Mouse (Mus musculus): ENCODE data around the gene Ttll12. TPM values are rescaled to one million over a fixed set of nuclear protein-coding genes. Genes with fewer than 3 reads are reported as not detected.

Ttll12 gene
- total RNA-seq, 2 experiments from 2014 or later = 27.9 to 30.4 TPM

DNA sequence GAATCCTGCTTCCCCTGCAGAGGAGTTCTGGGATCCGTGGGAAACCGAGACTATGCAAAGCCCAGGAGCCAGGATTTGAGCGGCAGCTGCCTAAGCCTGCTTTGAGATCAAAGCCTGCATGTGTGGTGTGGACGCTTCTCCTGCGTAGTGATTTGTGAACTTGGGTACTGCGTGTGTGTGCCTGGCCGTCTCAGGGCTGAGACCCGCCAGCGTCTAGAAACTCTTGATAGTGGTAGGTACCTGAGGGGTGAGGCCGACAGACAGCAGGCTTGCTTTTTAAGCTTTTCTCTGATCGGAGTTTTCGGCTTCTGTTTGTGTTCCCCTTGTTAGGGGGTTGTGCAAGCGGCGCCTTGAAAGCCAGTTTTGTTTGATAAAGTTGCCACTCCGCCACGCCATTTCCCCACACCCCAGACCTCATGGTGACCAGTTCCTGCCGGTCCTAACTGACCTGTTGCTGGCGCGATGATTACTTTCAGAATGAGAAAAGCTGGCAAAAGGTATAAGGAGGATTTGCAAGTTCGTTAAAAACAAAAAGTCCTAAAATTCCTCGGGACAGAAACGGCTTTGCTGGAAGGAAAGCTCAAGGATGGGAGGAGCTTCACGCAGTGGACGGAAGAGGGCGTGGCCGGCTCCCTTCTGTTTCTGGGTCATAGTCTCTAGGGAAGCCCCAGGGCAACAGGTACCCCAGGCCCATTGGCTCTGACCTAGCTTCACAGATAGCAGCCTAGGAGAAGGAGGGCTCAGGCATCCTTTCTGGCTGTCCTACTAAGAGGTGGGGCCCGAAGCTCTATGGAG lies 30.9 kb downstream of the Ttll12 start:
- DNase-seq (ENCODE audit: low spot score in 2 of 2) = peak; percentile 60 to 64

DNA sequence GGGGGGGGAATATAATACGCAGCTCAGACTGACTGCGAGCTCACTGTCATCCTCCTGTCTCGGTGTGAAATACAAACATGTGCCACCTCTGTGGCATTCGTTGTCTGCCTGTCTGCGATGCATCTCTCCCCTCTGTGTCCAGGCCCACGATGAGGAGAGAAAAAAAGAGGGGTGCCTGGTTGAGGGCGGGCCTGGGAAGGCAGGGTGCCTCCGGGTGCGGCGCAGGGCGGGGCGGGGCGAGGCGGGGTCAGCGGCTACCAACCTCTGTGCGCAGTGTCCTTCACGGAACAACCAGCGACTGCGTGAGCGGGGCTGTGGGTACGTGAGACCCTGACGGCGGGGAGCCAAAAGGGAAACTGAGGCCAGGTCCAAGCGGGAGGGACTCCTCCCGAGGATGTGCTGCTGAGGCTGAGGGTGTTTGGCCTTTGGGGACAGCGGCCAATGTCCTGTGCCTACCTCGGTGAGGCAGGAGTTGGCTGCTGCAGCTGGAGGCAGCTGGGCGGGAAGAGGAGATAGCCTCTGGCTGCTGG lies 31.6 kb downstream of the Ttll12 start, which contains the start of the genes Tspo and Mcat:
Gene Tspo, plus strand, starts transcription at position 266 of the 530 bp plus-strand sequence.
Gene Mcat, minus strand, starts transcription at position 461 of the 530 bp plus-strand sequence.
- peak; percentile 78 to 79 for DNase-seq (ENCODE audit: low spot score in 2 of 2)

DNA sequence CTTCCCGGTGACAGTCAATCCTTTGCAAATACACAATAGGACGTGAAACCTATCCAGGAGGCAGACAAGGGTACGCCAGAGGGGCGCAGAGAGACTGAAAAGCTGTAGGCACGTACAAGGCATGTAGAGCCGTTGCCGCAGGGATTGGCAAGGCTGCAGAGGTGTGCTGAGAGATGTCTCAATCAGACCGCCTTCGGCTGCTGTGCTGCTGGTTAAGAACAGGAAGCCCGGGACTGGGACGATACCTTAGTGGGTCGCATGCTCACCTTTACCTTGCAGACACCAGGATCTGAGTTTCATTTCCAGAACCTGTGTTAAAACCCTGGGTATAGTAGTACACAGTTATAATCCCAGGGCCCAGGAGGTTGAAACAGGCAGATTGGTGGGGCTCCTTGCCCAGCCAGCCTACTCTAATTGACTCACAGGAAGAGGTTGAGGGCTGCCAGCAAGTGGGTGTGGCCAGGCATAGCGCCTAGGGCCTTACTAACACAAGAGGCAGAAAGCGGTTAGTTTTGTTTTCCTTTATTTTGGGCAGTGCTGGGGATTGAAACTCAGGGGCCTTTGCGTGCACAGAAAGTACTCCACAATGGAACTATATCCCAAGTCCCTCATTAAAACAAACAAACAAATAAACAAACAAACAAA lies 32.2 kb downstream of the Ttll12 start:
- DNase-seq (ENCODE audit: low spot score in 2 of 2) = peak; percentile 66 to 72

DNA sequence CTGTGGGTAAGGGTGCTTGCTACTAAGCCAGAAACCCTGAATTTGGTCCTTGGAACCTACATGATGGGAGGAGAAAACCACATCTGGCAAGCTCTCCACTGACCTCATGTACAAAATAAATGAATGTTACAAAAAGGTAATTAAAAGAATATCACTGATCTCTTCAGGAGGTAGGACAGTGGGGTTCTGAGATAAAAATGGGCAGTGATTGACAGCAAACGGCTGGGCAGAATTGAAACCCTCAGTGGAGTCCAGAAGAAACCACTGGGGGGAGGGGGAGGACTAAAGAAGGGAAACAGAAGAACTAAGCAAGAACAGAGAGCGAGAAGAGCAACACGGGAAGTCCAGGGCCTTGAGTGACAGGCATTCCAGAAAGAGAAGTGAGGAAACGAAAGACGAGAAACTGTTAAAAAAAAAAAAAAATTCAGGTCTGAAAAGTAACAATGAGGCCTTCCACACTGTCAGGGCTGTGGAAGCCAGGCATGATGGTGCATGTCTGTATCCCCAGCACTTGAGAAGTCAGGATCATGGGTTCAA lies 33.9 kb downstream of the Ttll12 start:
- DNase-seq (ENCODE audit: low spot score in 2 of 2) = no peak

DNA sequence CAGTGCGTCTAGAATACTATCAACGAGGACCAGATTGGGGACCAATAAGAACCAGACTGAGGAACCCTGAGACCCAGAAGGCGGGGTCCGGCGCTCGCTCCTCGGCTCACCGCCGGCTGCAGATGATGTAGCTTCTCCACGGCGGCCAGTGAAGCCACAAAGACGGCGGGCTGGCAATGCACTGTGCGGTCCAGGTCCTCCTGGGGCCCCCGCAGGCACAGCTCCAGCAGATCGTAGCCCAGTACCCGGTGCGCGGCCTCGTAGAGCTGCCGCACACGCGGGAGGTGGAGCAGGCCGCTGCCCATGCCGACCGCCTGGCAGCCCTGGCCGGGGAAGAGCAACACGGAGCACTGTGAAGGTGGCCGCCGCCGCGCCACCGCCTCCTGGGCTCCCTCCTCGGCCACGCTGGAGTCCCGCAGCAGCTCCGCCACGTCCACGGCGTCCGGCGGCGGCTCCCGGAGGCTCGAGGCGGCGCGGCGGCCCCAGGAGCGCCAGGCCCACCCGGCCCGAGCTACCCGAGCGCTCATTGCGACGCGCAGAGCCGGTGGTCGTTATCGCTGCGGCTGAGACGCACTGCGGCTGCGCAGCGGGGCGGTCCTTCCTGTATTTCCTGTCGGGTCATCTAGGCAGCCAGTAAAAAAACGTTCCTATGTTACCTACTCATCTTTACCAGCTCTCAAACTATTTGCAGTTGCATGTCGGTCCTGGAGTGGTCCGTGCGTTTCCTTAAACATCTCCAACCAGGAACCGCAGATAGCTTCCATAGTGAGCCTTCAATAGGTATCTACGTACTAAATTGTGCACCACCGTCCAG lies 39.6 kb downstream of the Ttll12 start:
- peak; percentile 84 to 85 for DNase-seq (ENCODE audit: low spot score in 2 of 2)

DNA sequence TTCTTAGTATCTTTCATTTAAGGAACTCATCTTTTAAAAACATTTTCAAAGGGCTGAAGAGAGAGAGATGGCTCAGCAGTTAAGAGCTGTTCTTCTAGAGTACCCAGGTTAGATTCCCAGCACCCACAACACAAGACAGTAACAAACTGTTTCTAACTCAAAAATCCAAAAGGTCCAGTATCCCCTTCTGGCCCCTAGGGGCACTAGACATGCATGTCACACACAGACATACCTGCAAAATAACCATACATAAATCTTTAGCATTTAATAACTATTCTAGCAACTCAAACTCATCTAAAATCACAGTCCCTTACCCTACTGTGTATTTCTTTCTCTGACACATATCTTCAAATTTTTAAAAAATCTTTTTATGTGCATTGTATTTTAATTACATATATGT lies 41.1 kb downstream of the Ttll12 start:
- DNase-seq (ENCODE audit: low spot score in 2 of 2) = no peak

DNA sequence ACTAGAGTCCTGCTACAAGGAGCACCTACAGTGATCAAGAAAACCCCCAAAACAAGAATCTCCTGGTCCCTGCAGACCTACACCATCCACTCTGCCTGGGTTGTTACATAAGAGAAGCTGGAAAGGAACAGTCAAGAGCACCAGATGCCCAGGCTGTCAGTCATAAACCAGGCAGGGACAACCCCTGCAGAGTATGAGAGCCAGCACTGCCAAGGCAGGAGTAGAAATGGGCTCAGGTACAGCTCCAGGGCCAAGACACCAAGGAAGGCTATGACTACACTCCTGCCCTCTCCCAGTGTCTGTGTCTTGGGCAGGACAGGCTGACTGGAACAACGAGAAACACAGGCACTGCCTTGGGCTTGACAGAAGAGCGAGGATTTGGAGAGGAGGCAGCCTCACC lies 44.8 kb downstream of the Ttll12 start:
- no peak for DNase-seq (ENCODE audit: low spot score in 2 of 2)

DNA sequence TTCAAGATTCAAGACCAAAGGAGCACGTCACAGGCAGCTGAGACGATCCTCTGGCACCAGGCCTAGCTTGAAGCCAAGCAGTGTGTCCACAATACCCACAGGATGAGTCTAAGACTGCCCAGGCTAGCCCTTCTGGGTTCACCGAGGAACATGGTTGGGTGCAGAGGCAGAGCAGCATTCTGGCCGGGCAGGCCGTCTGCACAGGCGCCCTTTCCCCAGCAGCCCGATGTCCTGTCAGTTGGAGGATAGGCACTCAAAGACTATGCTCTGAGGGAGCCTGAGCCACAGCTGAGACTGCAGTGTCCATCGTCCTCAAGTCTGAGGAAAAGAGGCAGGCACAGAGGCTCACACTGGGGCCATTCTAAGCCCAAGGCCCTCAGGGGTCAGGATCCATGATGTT lies 47.8 kb downstream of the Ttll12 start:
- DNase-seq (ENCODE audit: low spot score in 2 of 2) = no peak

DNA sequence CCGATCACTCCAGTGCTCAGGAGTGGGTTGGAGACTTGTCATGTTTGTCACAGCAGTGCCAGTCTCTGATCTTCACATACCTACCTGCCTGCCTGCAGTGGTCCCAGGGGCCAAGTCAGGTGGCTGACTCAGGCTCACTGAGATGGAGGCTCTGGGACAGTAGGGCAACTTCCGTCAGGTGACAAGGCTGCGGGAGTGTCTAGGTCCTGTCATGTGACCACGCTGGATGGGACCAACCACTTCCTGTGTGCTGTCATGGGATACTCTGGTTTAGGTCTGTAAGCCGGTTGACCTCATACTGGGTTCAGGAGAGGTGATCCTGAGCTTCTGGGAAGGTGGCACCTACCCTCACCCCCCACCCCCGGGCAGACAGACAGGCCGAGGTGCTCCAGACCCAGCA lies 48.9 kb downstream of the Ttll12 start:
- no peak for DNase-seq (ENCODE audit: low spot score in 2 of 2)

DNA sequence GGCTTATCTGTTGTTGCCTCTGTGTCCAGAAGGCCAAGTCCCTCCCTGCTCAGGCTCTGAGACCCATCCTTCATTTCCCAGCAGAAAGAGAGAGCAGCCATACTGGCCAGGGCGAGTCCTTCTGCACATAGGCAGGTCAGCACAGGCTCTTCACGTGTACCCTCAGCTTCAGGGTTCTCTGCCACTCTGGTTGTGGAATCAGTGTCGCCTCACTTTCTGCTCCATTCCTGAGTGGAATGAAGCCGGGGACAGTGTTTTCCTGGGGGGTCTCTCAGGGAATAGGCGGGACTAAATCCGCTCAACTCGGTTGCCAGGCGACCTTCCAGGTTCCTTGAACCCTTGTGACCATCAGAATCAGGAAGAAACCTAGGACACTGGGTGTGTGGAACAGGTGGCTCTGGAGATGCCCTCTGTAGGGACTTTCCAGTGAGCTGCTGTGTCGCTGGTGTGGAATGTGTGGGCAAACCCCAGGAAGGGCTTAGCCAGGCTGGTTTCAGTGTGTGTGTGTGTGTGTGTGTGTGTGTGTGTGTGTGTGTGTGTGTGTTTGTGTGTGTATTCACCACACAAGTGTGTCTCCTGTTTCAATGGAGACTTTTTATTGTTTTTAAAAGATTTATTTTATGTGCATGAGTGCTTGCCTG lies 53.2 kb downstream of the Ttll12 start:
- DNase-seq (ENCODE audit: low spot score in 2 of 2) = no peak

DNA sequence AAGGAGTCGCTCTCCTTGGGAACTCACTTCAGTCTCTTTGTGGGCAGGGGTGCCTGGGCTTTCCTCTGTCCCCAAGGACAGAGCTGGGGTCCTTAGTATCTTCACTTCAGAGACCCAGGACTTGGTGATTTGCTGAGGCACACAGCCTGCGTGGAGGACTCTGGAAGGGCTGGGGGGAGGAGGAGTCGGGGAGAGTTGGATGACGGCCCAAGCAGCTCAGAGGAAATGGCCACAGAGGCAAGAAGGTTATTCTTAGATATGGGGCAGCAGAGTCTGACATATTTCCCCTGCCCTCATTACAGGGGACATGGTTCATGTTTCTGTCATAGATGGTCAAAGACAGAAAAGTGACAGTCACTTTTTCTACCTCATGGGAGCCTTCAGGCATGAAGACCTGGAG lies 55.1 kb downstream of the Ttll12 start:
- DNase-seq (ENCODE audit: low spot score in 2 of 2) = no peak

DNA sequence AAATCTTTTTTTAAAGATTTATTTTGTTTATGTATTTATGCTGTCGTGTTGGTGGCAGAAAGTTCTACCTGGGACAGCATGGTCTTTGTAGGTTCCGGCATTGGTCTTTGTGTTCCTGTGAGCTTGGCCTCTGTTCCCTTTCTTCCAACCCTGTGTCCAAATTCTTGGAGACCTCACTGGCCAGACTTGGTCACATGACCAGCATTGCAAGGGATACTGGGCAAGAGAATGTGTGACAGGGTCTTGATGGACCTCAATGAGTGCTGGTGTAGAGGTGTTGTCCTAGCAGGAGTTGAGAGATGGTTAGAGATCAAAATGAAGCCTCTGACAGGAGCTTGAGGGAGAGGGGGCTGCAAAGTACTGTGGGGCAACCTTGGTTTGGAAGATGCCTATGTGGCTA lies 56.1 kb downstream of the Ttll12 start:
- no peak for DNase-seq (ENCODE audit: low spot score in 2 of 2)

DNA sequence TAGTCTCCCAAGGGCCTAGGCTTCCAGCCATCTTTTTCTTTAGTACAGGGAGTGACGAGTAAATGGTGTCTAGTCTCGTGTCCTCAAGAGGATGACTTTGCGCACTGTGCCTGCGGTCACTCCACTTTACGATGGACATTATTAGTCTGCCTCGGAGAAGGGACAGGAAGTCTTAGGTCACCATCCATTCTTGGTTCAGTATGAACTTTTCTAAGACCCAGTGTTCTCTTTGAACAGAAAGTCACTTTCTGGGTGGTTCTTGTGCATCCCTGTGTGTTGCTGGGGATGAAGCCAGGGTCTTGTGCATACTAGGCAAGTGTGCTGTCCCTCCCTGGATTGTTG lies 59.1 kb downstream of the Ttll12 start:
- DNase-seq (ENCODE audit: low spot score in 2 of 2) = no peak

DNA sequence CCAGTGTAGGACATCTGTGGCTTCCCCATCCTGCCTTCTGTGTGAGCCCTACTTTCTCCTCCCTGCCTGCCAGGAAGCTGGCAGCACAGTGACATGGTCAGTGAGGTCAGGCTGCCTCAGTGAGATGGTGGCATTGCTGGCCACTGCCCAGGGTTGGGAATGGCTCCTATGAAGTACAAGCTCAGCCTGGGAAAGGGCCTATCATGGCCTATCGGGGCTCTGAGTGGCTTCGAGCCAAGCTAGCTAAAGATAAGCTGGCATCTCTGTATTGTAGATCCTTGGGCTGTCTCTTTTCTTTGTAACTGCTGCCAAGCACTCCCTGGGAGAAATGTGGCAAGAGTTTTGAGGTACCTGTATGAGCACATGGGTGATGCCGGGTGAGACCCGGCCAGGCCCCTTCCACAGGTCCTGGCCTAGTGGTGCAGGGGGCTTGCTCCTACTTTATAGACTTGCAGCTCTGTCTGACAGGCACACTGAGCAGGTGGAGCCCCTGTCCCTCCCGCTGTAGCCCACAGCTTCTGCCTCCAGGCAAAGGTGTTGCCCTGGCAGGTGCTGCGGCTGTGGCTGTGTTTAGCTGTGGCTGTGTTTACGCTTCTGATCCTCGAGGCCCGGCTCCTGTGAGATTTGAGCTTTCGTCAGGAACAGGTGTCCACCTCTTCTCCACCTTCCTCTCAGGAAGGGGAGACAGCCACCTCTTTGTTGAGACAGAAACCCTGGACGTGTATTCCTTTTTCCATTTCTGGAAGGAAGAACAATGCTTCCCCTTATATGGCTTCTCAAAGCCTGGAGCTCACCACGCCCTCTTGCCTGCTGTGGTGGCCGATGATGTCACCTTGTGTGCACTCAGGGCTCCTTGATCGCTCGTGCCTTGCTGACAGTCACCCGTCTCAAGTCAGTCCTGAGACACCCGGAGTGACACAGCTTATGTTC lies 59.7 kb downstream of the Ttll12 start:
- DNase-seq (ENCODE audit: low spot score in 2 of 2) = no peak

DNA sequence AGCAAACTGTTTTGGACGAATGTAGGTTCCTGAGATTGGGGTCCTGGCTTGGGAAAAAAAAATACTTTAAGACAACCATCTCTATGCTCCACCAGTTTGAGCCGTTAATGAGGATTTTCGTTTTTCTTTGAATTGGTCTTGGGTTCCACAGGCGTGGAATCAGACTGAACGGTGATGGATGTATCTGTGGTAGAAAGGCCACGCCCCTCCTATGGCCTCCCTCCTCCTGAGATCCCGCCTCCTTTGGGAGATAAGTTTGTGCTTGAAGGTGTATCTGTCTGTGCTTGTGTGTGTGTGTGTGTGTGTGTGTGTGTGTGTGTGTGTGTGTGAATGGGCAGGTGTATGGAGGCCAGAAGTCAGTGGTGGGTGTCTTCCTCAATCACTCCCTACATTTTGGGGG lies 62.4 kb downstream of the Ttll12 start:
- no peak for DNase-seq (ENCODE audit: low spot score in 2 of 2)

DNA sequence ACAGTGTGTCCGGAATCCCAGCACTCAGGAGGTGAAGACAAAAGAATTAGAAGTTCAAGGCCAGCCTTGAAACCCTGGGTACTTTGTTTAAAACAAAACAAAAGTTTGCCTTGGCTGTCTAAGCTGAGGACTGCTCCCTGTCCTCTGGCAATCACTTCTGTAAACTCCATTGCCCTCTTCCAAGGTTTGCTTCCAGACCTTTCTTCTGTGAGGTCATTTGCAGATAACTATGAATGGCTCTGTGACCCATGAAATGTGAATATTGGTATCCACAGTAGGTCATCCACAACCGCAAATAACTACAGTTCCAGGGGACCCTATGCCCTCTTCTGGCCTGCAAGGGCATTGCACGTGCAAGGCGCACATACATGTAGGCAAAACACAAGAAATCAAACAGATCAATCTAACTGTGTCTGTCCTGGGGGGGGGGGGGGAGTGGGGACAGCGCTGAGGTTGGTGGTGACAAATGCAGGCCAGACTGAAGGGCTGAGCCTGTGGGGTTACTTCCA lies 62.9 kb downstream of the Ttll12 start:
- no peak for DNase-seq (ENCODE audit: low spot score in 2 of 2)

DNA sequence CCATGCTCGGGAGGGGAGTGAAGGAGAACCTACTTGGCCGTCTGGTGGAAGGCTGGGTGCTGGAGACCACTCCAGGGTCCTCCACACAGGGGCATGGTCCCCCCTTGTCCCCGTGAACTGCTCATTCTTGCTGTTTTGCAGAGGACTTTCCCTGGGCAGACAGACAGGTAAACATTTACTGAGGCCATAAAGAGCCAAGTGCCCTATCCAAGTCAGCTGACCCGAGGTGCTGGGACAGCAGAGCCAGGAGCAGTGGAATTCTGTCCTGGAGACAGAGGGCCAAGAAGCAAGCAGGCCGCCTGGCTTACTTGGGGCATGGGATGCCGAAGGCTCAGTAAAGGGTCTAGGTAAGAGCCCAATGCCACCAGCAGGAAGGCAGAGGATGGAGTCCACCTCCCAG lies 64.3 kb downstream of the Ttll12 start:
- DNase-seq (ENCODE audit: low spot score in 2 of 2) = no peak

DNA sequence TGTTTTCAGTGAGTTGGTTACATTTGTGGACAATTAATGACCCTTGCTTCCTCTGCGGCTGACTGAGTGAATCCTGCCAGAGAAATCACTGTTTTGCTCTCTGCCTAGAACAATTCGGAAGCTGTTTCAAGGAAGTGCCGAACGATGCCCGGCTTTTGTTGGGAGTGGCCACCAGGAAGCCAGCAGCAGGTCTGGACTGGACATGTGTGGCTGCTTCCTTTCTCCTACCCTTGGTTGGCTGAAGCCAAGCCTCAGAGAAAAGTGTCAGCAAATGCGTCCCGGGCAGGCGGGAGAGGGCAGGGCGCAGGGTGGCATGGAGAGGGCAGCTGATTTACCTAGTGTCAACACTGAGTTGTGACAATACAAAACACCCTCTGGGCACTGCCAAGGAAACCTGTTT lies 64.7 kb downstream of the Ttll12 start:
- no peak for DNase-seq (ENCODE audit: low spot score in 2 of 2)

DNA sequence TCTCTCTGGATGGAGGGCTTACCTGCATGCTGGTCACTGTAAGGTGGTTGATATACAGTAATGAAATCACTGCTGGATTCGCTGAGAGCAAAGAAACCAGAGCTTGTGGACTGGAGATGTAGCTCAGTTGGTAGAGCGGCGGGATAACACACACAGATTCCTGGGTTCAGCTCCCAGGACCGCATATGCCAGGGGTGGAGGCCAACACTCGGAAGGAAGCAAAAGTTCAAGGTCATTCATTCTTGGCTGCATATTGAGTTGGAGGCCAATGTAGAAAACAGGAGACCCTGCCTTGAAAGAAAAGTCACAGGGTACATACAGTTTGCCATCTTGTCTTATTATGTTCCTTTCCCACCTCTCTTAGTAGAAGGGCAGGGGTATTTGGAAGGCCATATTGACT lies 65.2 kb downstream of the Ttll12 start:
- DNase-seq (ENCODE audit: low spot score in 2 of 2) = peak in 1 of 2 experiments; percentile 40

DNA sequence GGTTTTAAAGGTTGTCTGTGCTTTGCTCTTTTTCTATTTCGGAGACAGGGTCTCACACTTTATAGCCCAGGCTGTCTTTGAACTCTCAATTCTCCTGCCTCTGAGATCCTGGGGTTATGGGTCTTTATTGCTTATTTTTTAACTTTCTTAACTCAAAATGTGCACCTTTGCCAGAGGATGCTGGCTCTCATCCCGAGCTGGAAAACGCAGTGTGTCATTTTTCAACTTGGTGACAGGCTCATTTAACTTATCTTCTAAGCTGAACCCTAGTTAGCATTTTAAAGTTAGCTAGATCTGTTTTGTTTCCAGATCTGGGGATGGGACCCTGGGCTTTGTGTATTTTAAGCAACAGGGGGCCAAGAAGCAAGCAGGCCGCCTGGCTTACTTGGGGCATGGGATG lies 66.1 kb downstream of the Ttll12 start:
- no peak for DNase-seq (ENCODE audit: low spot score in 2 of 2)

Measured in adrenal gland, adult 18-20 months (tissue).